Mouse (Mus musculus) forebrain, postnatal 0 days (tissue): ENCODE measurements around the gene Lrch1. TPM values are rescaled to one million over a fixed set of nuclear protein-coding genes. Genes with fewer than 3 reads are reported as not detected.
A peak's percentile ranks its signal among the peaks of the same experiment; 100 is the strongest.

Source experiments
- ATAC-seq: fragments of 200-750 bp; cut with Nextera tagmentation; 2 replicates; pipeline ENCODE4 v1.8.0; 2017; ENCODE audit warnings: mild to moderate bottlenecking, moderate library complexity
- DNase-seq: peaks from one replicate; pipeline ENCODE4 v3.0.0-alpha.2; 2015
- H3K27ac ChIP-seq: fragments of 300-500 bp; sonication (generic); 2 replicates; pipeline ENCODE4 v1.5.1; 2014; ENCODE audit warnings: low read depth, mild to moderate bottlenecking, antibody characterized with exemption, low read length, moderate library complexity, mixed read lengths
- H3K27me3 ChIP-seq: fragments of 300-500 bp; sonication (generic); 2 replicates; pipeline ENCODE4 v1.6.1; 2014; ENCODE audit warnings: mild to moderate bottlenecking, low read length, mixed read lengths; ENCODE audit not compliant: insufficient read depth
- H3K36me3 ChIP-seq: fragments of 300-500 bp; sonication (generic); 2 replicates; pipeline ENCODE4 v1.6.1; 2014; ENCODE audit warnings: mild to moderate bottlenecking, moderate library complexity; ENCODE audit not compliant: insufficient read depth
- H3K4me1 ChIP-seq: fragments of 300-500 bp; sonication (generic); 2 replicates; pipeline ENCODE4 v1.6.1; 2014; ENCODE audit warnings: antibody characterized with exemption; ENCODE audit not compliant: insufficient read depth
- H3K4me2 ChIP-seq: fragments of 300-500 bp; sonication (generic); 2 replicates; pipeline ENCODE4 v1.6.1; 2014; ENCODE audit warnings: low read depth, mild to moderate bottlenecking, moderate library complexity
- H3K4me3 ChIP-seq: fragments of 300-500 bp; sonication (generic); 2 replicates; pipeline ENCODE4 v1.5.1; 2014; ENCODE audit warnings: low read depth, low read length, mixed read lengths
- H3K9ac ChIP-seq: fragments of 300-500 bp; sonication (generic); 2 replicates; pipeline ENCODE4 v1.6.1; 2014; ENCODE audit warnings: mild to moderate bottlenecking
- H3K9me3 ChIP-seq: fragments of 300-500 bp; sonication (generic); 2 replicates; pipeline ENCODE4 v1.6.1; 2016; ENCODE audit warnings: low read length
- CTCF ChIP-seq: sonication (generic); IDR thresholded peaks from 2 replicates; pipeline ENCODE4 v1.5.1; 2016; ENCODE audit warnings: antibody characterized with exemption, control low read depth, low read depth
- WGBS: fragments of 180-500 bp; shearing (Covaris S2); extraction: QIAGEN DNeasy Blood & Tissue Kit; methylation state at CpG from one replicate; pipeline ENCODE4 v1.1.7; 2014; 5-methylcytosine and 5-hydroxymethylcytosine counted together
- polyA plus RNA-seq: library from polyadenylated mRNA; unstranded; fragments of >200 nt; fragmentation: Nextera tagmentation; extraction: Ambion mirVana; gene quantifications from 2 replicates; pipeline ENCODE4 v1.2.1, GENCODE M21; 2015
- total RNA-seq: library from RNA; depleted of rRNA; stranded (reverse); fragments of >200 nt; gene quantifications from 2 replicates; pipeline ENCODE4 v1.2.3, GENCODE M21; 2014

Lrch1 gene
- total and polyA plus RNA-seq, 2 experiments from 2014 or later: 12.7 to 20.8 TPM

GRCm38 (mm10) chr14:74922039-74922736, 25.5 kb downstream of the Lrch1 start:
- no peak for TF ChIP-seq CTCF
- ATAC-seq (peak; percentile 67; the same call in 1 of the 2 replicates), DNase-seq (no peak)
- Histone ChIP-seq H3K4me3 (no peak overlapping the region), H3K4me2 (no peak overlapping the region), H3K27me3 (no peaks in the 10 kb centered on the region), H3K36me3 (no peaks in the 10 kb centered on the region), H3K9me3 (no peaks in the 10 kb centered on the region), H3K4me1 (no peaks in the 10 kb centered on the region), H3K9ac (no peak overlapping the region), H3K27ac (no peak overlapping the region)
- whole genome bisulfite sequencing: 70% methylated on average over 12 of the region's 12 CpGs

DNA sequence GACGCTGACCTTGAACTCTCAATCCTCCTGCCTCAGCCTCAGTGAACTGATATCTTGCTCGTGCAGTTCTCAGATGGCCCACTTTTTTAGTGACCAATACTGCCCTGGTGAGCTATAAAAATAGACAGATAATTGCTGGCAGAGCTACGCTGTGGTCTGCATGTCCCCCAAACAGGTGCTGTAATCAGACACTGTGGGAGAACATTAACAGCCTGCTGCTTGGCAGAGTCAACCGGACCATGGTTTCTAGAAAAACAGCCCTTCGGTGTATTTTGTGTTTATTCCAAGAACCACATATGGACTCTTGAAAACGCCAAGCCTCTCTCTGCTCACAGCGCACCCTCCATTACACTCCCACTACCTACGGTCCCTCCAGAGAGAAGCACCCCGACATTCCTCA, 26.2 kb downstream of the Lrch1 start:
- H3K27ac ChIP-seq: no peak overlapping the region
- no peaks in the 10 kb centered on the region for H3K27me3 ChIP-seq
- H3K36me3 ChIP-seq: no peaks in the 10 kb centered on the region
- H3K4me3 ChIP-seq: no peak overlapping the region
- ATAC-seq (no peak), DNase-seq (no peak)
- 81% methylated on average over 9 of the region's 9 CpGs for WGBS
- no peak overlapping the region for H3K4me2 ChIP-seq
- no peak for TF ChIP-seq CTCF
- H3K4me1 ChIP-seq: no peaks in the 10 kb centered on the region
- no peak overlapping the region for H3K9ac ChIP-seq
- H3K9me3 ChIP-seq: no peaks in the 10 kb centered on the region

DNA sequence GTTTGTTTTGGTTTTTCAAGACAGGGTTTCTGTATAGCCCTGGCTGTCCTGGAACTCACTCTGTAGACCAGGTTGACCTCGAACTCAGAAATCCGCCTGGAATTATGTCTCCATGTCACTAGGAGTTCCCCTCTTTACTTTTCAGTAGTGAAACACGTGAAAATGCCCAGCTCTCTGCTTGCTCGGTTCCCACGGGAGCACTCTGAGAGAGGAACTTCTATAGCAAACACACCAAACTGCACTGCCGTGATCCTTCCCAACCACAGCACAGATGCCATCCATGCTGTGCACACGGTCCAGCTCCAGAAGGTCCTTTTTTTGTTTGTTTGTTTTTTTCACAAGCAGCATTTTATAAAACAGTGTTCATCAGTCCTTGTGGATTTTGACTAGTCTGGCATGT, 28.5 kb downstream of the Lrch1 start:
- ATAC-seq (no peak), DNase-seq (no peak)
- no peak for TF ChIP-seq CTCF
- Histone ChIP-seq H3K9ac (no peak overlapping the region), H3K36me3 (no peaks in the 10 kb centered on the region), H3K4me2 (no peak overlapping the region), H3K27ac (no peak overlapping the region), H3K4me1 (0 out of 2 replicates have a peak, but pooled peaks cover 3% of the 10 kb centered on the region), H3K9me3 (no peaks in the 10 kb centered on the region), H3K4me3 (no peak overlapping the region), H3K27me3 (no peaks in the 10 kb centered on the region)
- 88% methylated on average over 7 of the region's 7 CpGs for WGBS

DNA sequence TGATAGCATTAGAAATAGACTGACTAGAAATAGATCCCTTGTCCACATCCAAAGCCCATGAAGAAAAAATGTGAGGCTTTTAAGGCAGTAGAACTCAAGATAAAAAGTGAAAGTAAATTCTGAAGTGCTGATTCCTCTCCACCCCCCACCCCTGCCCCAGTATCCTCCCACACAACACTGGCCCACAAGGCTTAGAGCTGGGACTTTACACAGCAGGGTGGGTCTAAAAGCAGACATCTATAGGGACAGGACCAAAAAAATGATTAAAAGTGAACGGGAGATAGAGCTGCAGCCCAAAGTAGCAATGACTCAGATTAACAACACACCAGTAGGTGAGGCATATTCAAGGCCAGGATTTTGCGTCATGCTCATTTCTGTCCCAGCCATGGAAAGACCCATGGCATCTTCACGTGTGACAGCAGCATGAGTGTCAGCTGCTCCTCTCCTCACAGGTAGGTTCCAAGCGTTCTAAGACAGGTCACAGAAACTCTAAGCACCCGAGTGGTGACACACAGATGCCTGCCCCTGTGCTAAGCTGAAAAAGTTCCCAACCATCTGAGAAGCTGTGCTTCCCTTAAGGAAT, 29.1 kb downstream of the Lrch1 start:
- Histone ChIP-seq H3K4me2 (no peak overlapping the region), H3K4me3 (no peak overlapping the region), H3K27ac (no peak overlapping the region), H3K9me3 (no peaks in the 10 kb centered on the region), H3K36me3 (no peaks in the 10 kb centered on the region), H3K27me3 (no peaks in the 10 kb centered on the region), H3K4me1 (0 out of 2 replicates have a peak, but pooled peaks cover 3% of the 10 kb centered on the region), H3K9ac (no peak overlapping the region)
- ATAC-seq (no peak), DNase-seq (no peak)
- WGBS: 89% methylated on average over 5 of the region's 5 CpGs
- no peak for TF ChIP-seq CTCF

GRCm38 (mm10) chr14:74917504-74918124, 30.1 kb downstream of the Lrch1 start:
- H3K36me3 ChIP-seq: no peaks in the 10 kb centered on the region
- no peaks in the 10 kb centered on the region for H3K9me3 ChIP-seq
- TF ChIP-seq CTCF: no peak
- ATAC-seq: no peak
- H3K27ac ChIP-seq: no peak overlapping the region
- H3K4me3 ChIP-seq: no peak overlapping the region
- 0 out of 2 replicates have a peak, but pooled peaks cover 3% of the 10 kb centered on the region for H3K4me1 ChIP-seq
- no peaks in the 10 kb centered on the region for H3K27me3 ChIP-seq
- DNase-seq: no peak
- H3K9ac ChIP-seq: no peak overlapping the region
- H3K4me2 ChIP-seq: no peak overlapping the region
- 84% methylated on average over 5 of the region's 5 CpGs for WGBS

DNA sequence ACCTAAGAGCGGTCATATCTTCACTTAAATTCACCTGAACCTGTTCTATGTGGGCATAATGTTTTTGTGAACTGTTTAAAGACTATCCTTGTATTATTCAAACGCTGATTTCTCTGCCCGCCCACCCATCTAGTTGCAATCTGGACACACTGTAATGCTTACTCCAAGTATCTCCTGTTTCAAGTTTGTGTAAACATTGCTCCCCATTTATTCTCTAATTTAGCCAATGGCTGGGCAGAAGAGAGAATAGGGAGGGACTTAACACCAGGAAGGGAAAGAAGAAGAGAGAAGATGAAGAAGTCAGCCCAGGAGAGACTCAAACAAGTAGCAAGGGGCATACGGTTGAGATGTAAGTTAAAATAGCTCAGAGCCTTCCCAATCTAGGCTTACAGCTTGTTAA, 31.0 kb downstream of the Lrch1 start:
- H3K4me3 ChIP-seq: no peak overlapping the region
- WGBS: 90% methylated on average over 4 of the region's 4 CpGs
- H3K27me3 ChIP-seq: no peaks in the 10 kb centered on the region
- H3K4me1 ChIP-seq: 0 out of 2 replicates have a peak, but pooled peaks cover 3% of the 10 kb centered on the region
- ATAC-seq: no peak
- no peak for DNase-seq
- H3K4me2 ChIP-seq: no peak overlapping the region
- H3K9me3 ChIP-seq: no peaks in the 10 kb centered on the region
- no peak overlapping the region for H3K27ac ChIP-seq
- no peaks in the 10 kb centered on the region for H3K36me3 ChIP-seq
- H3K9ac ChIP-seq: no peak overlapping the region
- TF ChIP-seq CTCF: no peak

GRCm38 (mm10) chr14:74916075-74916474, 31.6 kb downstream of the Lrch1 start:
- TF ChIP-seq CTCF: no peak
- 46% methylated on average over 8 of the region's 8 CpGs for WGBS
- 0 out of 2 replicates have a peak, but pooled peaks cover 3% of the 10 kb centered on the region for H3K4me1 ChIP-seq
- H3K36me3 ChIP-seq: no peaks in the 10 kb centered on the region
- no peaks in the 10 kb centered on the region for H3K9me3 ChIP-seq
- H3K4me3 ChIP-seq: no peak overlapping the region
- H3K4me2 ChIP-seq: no peak overlapping the region
- no peaks in the 10 kb centered on the region for H3K27me3 ChIP-seq
- H3K9ac ChIP-seq: no peak overlapping the region
- no peak for DNase-seq
- no peak for ATAC-seq
- no peak overlapping the region for H3K27ac ChIP-seq
